ENCODE assay signal across 18 mouse cellular contexts in genomic region chr16:42284005-42284404, GRCm38 (mm10). TPM values are rescaled to one million over a fixed set of nuclear protein-coding genes. Genes with fewer than 3 reads are reported as not detected.
DNase-seq lines count a peak whose midpoint lies in the region; ATAC-seq and TF ChIP-seq lines count a peak whose summit lies in the region.
"Had no signal": no experiment of that assay in that cellular context is flagged by ENCODE, and none has a peak within 500 bp of the region (broad histone marks: within the 10 kb centered on the region; RNA-seq: fewer than 3 reads in every experiment).

No protein-coding gene starts in this region.

- H3K36me3 ChIP-seq in liver, embryonic 12.5 days: no peaks in the 10 kb centered on the region
- H3K36me3 ChIP-seq: embryonic facial prominence, embryonic 13.5 days; forebrain, embryonic 12.5 days; hindbrain, embryonic 10.5 days had no signal

- H3K9ac ChIP-seq in liver, embryonic 12.5 days: no peak overlapping the region
- H3K9ac ChIP-seq: embryonic facial prominence, embryonic 13.5 days; forebrain, embryonic 12.5 days; heart, embryonic 12.5 days; hindbrain, embryonic 15.5 days had no signal

- no peaks in the 10 kb centered on the region for H3K9me3 ChIP-seq in liver, embryonic 12.5 days (replicated peaks)
- H3K9me3 ChIP-seq: embryonic facial prominence, embryonic 13.5 days; forebrain, embryonic 12.5 days; heart, embryonic 12.5 days; hindbrain, embryonic 10.5 days; hindbrain, embryonic 15.5 days had no signal

- no peak overlapping the region for H3K27ac ChIP-seq in liver, embryonic 12.5 days
- H3K27ac ChIP-seq: embryonic facial prominence, embryonic 13.5 days; forebrain, embryonic 12.5 days; hindbrain, embryonic 10.5 days; hindbrain, embryonic 15.5 days had no signal

- H3K4me3 ChIP-seq in liver, embryonic 12.5 days: no peak overlapping the region
- H3K4me3 ChIP-seq in lung, adult 2 months (replicated peaks; ENCODE audit: extremely low read depth, low read depth, low read length): no peak overlapping the region
- H3K4me3 ChIP-seq: embryonic facial prominence, embryonic 13.5 days; forebrain, embryonic 12.5 days; heart, embryonic 12.5 days; hindbrain, embryonic 10.5 days; hindbrain, embryonic 15.5 days had no signal

- no peak for TF ChIP-seq CTCF in lung, adult 2 months (IDR thresholded peaks at IDR 0.05; ENCODE audit: insufficient read depth, low read length)

- no peaks in the 10 kb centered on the region for H3K4me1 ChIP-seq in liver, embryonic 12.5 days
- H3K4me1 ChIP-seq in lung, adult 2 months (ENCODE audit: control insufficient read depth, insufficient read depth, low read length): no peaks in the 10 kb centered on the region
- H3K4me1 ChIP-seq: embryonic facial prominence, embryonic 13.5 days; forebrain, embryonic 12.5 days; heart, embryonic 12.5 days; hindbrain, embryonic 10.5 days; hindbrain, embryonic 15.5 days had no signal

- H3K4me2 ChIP-seq in liver, embryonic 12.5 days: no peak overlapping the region
- H3K4me2 ChIP-seq: embryonic facial prominence, embryonic 13.5 days; forebrain, embryonic 12.5 days; heart, embryonic 12.5 days; hindbrain, embryonic 15.5 days had no signal

- no peaks in the 10 kb centered on the region for H3K27me3 ChIP-seq in liver, embryonic 12.5 days (replicated peaks)
- H3K27me3 ChIP-seq: embryonic facial prominence, embryonic 13.5 days; forebrain, embryonic 12.5 days; heart, embryonic 12.5 days; hindbrain, embryonic 15.5 days had no signal

- no peak for TF ChIP-seq POLR2A in lung, adult 2 months (IDR thresholded peaks at IDR 0.05; ENCODE audit: borderline replicate concordance, extremely low read depth, low read depth, low read length)

- peak; percentile 79 for DNase-seq in brain, adult 2 months (ENCODE audit: low read depth, low spot score)
- DNase-seq in cerebellum, adult 18-20 months: peak; percentile 50 to 59
- DNase-seq in cerebellum, adult 9-11 months: peak; percentile 70
- peak; percentile 15 to 45 for DNase-seq in cerebellum, postnatal 36 days
- no peak for DNase-seq in layer of hippocampus, postnatal 10 days (ENCODE audit: low spot score in 2 of 2)
- DNase-seq in lung, adult 2 months: no peak
- DNase-seq: adrenal gland, postnatal 10 days; gastrocnemius, postnatal 14 days had no signal

- no peak for ATAC-seq in liver, embryonic 12.5 days
- ATAC-seq: forebrain, embryonic 16.5 days; intestine, embryonic 16.5 days had no signal

- WGBS in liver, embryonic 12.5 days (ENCODE audit: insufficient replicate concordance): 69% methylated on average over 3 of the region's 3 CpGs
- 73% methylated on average over 3 of the region's 3 CpGs for WGBS in lung, adult 2 months

RNA-seq across cellular contexts. Expression of gene Gap43, which starts 56.4 kb away (rescaled TPM):
- total RNA-seq in layer of hippocampus, postnatal 10 days (2021): 100 to 1,000 TPM; 909 to 966 TPM
- 7.2 and 8.9 TPM in 2 replicates for polyA plus RNA-seq in liver, embryonic 12.5 days (2016; fragmentation: Nextera tagmentation; extraction: Ambion mirVana)
- polyA plus RNA-seq in lung, adult 2 months (2012; rRNA removed): 5.5 and 12.2 TPM in 2 replicates
- total RNA-seq: granulocyte monocyte progenitor cell, adult 5-6 weeks; MEL had no signal

Comparison
In these comparisons a context has a peak if more than half of its experiments do, and no peak if none do; other contexts are left out.
1. DNase-seq: peak in brain, adult 2 months (single experiment), cerebellum, adult 18-20 months (2 of 2), cerebellum, adult 9-11 months (single experiment) and cerebellum, postnatal 36 days (2 of 2); none in layer of hippocampus, postnatal 10 days (0 of 2) and lung, adult 2 months (single experiment).